Mouse (Mus musculus) left cerebral cortex, adult 18-20 months (tissue): ENCODE data around the gene Emx1. TPM values are rescaled to one million over a fixed set of nuclear protein-coding genes. Genes with fewer than 3 reads are reported as not detected.

Experiments
- DNase-seq, 2 experiments: peaks; one replicate each; pipeline ENCODE4 v3.0.0; 2021 to 2022; ENCODE audit warnings: low spot score in 2 of 2, mixed read lengths in 1 of 2
- total RNA-seq, 2 experiments: library from RNA; stranded (reverse); gene quantifications; 2 replicates each; pipeline ENCODE4 v1.2.3; 2021

Emx1 gene
- total RNA-seq, 2 experiments from 2014 or later: 32.5 to 42.6 TPM

GRCm38 (mm10) chr6:85188256-85189110 lies 1.2 kb downstream of the Emx1 start:
- no peak for DNase-seq

- no peak for DNase-seq
Observed at GRCm38 (mm10) chr6:85189361-85189760, 2.1 kb downstream of the Emx1 start.

DNA sequence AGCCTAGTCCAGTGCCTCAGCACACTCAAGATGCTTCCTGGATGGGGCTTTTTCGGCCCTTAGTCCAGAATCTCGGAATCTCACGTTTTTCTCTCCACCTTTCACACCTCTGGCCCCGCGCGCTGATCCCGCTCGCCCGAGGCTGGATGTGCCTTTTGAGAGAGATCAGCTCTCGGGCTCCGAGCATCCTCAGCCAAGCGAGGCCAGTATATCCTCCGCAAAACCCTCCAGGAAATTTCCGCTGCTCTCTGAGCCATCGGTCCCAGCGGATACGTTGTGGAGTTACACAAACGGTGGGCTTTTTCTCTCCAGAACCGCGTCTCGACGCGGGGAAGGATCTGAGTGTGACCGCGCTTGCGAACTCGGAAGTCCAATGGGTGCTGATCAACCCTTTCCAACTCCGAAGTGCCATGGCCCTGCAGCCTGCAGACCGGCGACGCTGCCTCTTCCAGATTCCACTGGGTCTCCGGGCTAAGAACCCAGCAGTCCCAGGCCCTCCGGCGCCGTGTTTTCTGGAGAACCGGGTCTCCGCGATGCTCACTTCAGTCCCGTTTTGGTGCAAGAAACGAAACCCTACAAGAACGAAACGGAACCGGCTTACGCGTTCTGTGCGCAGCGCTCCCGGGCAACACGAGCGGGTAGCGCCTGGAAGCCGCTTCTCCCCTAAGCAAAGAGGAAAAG lies 2.8 kb downstream of the Emx1 start:
- DNase-seq: no peak

DNA sequence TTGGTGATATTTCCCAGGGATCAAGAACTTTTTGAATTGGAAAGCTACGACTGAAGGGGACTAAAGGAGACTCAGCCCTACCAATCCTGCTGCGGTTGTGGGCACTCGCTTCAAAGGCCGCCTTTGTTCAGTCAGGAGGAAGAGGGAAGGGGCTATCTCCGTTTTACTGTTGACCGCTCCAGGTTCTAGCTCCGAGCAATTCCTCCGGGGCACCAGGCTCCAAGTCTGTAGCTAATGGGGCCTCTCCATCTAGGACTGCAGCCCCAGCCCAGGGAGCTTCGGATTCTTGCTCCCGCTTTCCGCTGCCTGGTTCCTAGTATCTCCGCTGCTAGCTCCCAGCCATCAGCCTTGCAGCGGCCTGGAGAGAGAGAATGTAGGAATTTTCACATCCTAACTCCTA lies 3.4 kb downstream of the Emx1 start:
- no peak for DNase-seq

DNA sequence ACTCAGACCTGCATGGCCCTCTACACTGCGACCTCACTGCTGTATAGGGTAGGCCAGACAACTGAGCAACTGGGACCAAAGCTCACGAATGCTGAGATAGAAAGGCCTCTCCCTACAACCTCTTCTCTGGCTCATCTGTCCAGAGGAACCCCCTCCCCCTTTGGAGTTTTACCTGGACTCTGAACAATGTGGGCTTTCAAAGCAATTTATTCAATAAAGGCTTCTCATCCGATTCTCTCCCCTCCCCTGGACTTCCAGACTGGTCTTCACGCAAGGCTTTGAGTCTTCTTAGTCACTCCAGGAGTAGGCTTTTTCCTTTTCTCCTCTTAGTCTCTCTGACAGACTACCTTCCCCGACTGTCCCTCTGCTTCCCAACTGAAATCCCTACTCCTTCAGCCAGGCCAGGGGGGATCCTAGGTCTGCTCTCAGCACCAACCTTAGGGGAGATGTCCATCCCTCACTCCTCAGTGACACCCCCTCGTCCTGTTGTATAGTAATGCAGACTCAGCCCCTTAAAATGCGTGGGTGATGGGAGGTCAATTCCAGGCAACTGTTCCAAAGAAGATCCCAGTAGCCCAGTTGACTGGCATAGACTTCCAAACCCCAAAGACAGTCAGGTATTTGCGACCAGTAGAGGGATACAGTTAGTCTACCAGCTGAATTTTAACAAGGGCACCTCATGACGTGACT lies 4.7 kb downstream of the Emx1 start:
- DNase-seq: no peak

- DNase-seq: no peak
Observed at GRCm38 (mm10) chr6:85193381-85194318, 6.4 kb downstream of the Emx1 start.

- DNase-seq: no peak
Observed at GRCm38 (mm10) chr6:85197951-85198350, 10.7 kb downstream of the Emx1 start.

DNA sequence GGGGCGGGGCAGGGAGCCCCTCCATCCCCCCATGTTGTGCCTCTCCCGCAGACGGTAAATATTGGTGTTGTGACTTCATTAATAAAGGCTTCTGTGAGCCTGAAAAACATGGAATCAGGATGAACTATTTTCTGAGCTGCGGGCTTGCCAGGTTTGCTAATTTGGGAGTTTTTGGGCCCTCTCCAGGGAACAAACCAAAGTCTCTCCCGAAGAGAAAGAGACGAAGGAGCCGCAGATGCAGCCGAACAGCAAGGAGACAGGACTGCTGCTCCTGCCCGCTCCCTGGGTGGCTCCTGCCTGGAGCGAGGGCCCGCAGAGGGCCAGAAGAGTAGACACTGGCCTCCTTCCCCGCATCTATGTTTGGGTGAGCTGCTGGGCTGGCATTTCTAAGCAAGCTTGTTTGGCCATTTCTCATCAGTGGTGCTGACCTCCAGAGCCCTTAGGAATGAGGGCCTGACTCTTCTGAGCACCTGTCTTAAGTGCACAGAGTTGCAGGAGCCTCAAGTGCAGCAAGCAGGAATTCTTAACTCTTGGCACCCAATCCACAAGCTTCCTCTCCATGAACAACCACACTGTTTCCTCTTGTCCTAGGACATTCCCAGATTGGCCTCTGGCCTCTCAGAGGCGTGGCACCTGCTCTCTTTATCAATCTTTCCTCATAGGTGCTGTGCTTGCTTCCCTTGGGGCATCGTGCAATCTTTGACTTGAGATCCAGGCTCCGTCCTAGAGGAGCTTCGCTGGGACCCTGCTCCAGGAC lies 19.1 kb downstream of the Emx1 start:
- peak; percentile 56 to 60 for DNase-seq

DNA sequence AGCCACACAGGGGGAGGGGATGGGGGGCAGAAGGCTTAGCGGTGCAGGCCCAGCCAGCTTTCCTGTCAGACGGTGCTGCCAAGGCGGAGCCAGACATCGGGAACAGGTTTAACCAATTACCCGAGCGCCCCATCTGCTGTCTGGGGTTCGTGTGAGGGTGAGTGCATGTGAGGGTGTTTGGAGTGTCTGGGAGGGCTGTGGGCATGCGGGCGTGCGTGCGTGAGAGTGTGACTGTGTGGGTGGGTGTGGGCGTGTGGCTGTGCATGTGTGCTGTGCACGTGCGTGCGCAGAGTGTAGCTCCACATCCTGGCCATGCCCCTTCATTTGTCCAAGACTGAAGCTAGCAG lies 19.7 kb downstream of the Emx1 start:
- DNase-seq: peak in 1 of 2 experiments; percentile 56

- no peak for DNase-seq
Observed at GRCm38 (mm10) chr6:85207345-85207744, 20.1 kb downstream of the Emx1 start.

GRCm38 (mm10) chr6:85209226-85209967 lies 22.2 kb downstream of the Emx1 start:
- DNase-seq: no peak

- no peak for DNase-seq
Observed at GRCm38 (mm10) chr6:85210686-85211085, 23.4 kb downstream of the Emx1 start.

- no peak for DNase-seq
Observed at GRCm38 (mm10) chr6:85218251-85218650, 31.0 kb downstream of the Emx1 start.

GRCm38 (mm10) chr6:85218684-85219445 lies 31.6 kb downstream of the Emx1 start:
- DNase-seq: peak in 1 of 2 experiments; percentile 32

- DNase-seq: peak; percentile 51 to 55
Observed at GRCm38 (mm10) chr6:85219706-85220105, 32.5 kb downstream of the Emx1 start.

DNA sequence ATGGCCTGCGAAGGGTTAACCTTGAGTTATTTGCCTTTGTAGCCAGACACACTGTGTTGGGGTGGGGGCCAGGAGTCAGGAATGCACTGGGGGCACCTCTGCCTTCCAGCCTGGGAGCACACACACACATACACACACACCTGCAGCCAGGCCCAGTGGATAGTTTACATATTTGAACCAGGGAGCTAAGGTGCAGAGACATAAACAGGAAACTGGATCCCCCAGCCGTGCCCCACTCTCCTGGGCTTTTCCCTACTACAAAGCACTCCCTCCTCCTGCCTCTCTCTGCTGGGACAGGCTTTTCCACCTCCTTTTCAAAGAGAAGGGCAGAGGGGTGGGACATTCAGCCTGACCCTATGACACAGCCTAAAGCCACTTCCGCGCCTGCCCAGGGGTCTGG lies 33.7 kb downstream of the Emx1 start:
- DNase-seq: no peak

DNA sequence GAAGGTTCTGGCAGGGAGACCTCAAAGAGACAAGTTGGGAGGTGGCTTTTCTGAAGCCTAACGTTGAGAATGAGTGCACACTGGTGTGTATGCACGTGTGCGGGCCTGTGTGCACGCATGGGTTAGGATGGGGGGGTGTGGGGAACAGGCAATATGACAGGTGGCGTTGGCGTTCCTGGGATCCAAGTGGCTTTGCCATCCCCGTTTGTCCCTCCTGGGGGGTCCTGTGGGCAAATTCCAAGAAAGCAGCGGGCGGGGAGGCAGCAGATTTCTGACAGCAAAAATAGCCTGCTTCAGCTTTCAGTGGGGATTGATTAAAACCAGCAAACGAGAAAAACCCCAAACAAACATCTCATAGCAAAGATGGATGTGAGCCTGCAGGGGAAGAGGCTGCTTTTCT lies 35.3 kb downstream of the Emx1 start:
- DNase-seq: no peak

GRCm38 (mm10) chr6:85223498-85224150 lies 36.4 kb downstream of the Emx1 start:
- no peak for DNase-seq
